8 mouse cellular contexts compared by ENCODE assay signal in the genomic region with DNA sequence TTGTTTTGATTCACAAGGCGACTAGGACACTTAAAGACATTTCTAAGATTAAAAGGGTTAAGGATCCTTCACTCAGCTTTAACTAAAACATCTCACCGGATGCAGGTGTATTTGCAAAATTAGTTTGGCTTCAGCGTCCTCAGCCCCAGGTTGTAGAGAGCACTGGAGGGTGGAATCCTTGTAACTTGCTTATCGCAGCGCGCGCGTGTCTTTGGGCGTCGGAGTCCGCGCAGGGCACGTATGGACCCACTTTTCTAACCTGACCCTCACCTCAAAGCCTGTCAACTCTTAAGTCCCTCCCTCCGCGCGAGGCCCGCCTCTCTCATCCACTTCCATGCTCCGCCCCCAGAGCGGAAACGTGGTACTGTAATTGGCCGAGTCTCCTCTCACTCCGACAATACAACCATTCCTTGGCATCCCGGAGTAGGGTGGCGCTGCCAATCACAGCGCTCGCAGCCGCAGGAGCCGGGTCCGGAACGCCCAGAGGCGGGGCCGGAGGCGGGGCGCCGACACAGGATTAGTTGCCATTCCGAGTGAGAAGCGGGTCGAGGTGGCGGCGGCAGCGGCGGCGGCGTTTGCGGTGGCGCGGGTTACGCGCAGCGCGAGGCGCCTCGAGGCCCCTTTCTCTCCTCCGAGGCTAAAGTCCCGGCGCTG. TPM values are rescaled to one million over a fixed set of nuclear protein-coding genes. Genes with fewer than 3 reads are reported as not detected.
DNase-seq lines count a peak whose midpoint lies in the region; ATAC-seq and TF ChIP-seq lines count a peak whose summit lies in the region.

No protein-coding gene starts in this region.

- no peak for TF ChIP-seq CTCF in lung, adult 2 months (IDR thresholded peaks at IDR 0.05; ENCODE audit: insufficient read depth, low read length)

- intact Hi-C loops in heart, postnatal 25 days (cut with DNase I): loop anchor here (10.0 kb wide), 1 partner anchor 234 kb away; no protein-coding TSS in a partner anchor

- peak; percentile 96 for DNase-seq in ES-E14 (ENCODE audit: low read depth, low spot score)
- DNase-seq in cerebellum, adult 11-12 months: peak; percentile 100
- peak; percentile 99 for DNase-seq in heart, postnatal 25 days (ENCODE audit: low spot score)
- DNase-seq in layer of hippocampus, adult 18-20 months (ENCODE audit: low spot score in 2 of 2): peak; percentile 99 to 100
- peak; percentile 98 for DNase-seq in lung, adult 2 months
- DNase-seq in thymus, adult 18-20 months: peak; percentile 100

- H3K27me3 ChIP-seq in forebrain, embryonic 15.5 days: no peaks in the 10 kb centered on the region

- under 1% methylated on average over 54 of the region's 56 CpGs for WGBS in forebrain, embryonic 15.5 days
- WGBS in lung, adult 2 months: under 1% methylated on average over 56 of the region's 56 CpGs

- peak overlapping the region; percentile 65 for H3K4me2 ChIP-seq in forebrain, embryonic 15.5 days (replicated peaks)

- H3K27ac ChIP-seq in ES-E14 (ENCODE audit: insufficient read depth, low read depth, low read length, poor library complexity, severe bottlenecking): peak overlapping the region; percentile 35; the same call in 1 of the 2 replicates
- peak overlapping the region; percentile 99 for H3K27ac ChIP-seq in forebrain, embryonic 15.5 days (replicated peaks)

- H3K9ac ChIP-seq in ES-E14 (ENCODE audit: insufficient read depth, low read depth, low read length, poor library complexity, severe bottlenecking): peak overlapping the region; percentile 85
- H3K9ac ChIP-seq in forebrain, embryonic 15.5 days (replicated peaks): peak overlapping the region; percentile 95

- peak overlapping the region; percentile 84 to 86 for H3K4me3 ChIP-seq in ES-E14 (ENCODE audit: insufficient read depth in 1 of 2, low read depth in 1 of 2, low read length in 2 of 2, poor library complexity in 1 of 2, severe bottlenecking in 1 of 2)
- peak overlapping the region; percentile 95 for H3K4me3 ChIP-seq in forebrain, embryonic 15.5 days
- peak overlapping the region; percentile 85 for H3K4me3 ChIP-seq in lung, adult 2 months (replicated peaks; ENCODE audit: extremely low read depth, low read depth, low read length)

- peak; percentile 99 for ATAC-seq in forebrain, embryonic 15.5 days (replicated peaks)
- peak; percentile 89 for ATAC-seq in neutrophil, adult 5-6 weeks (ENCODE audit: extremely low read depth, insufficient number of reproducible peaks, low FRiP score, poor library complexity, severe bottlenecking)

- in situ Hi-C loops in ES-E14 (cut with MboI; ENCODE audit: low sequenced_read_pairs in 2 of 2, unreplicated experiment in 2 of 2): no loop called here

- H3K4me1 ChIP-seq in ES-E14 (ENCODE audit: control insufficient read depth in 2 of 2, insufficient read depth in 2 of 2, low read length in 2 of 2, poor library complexity in 1 of 2): 0 out of 4 replicates have a peak, but pooled peaks cover 0 to 2% of the 10 kb centered on the region in 2 experiments
- H3K4me1 ChIP-seq in forebrain, embryonic 15.5 days: peaks cover 36% of the 10 kb centered on the region
- H3K4me1 ChIP-seq in lung, adult 2 months (ENCODE audit: control insufficient read depth, insufficient read depth, low read length): peaks cover 10% of the 10 kb centered on the region

- peak; percentile 72; the same call in 1 of the 2 replicates for TF ChIP-seq POLR2A in lung, adult 2 months (IDR thresholded peaks at IDR 0.05; ENCODE audit: borderline replicate concordance, extremely low read depth, low read depth, low read length)

- no peaks in the 10 kb centered on the region for H3K9me3 ChIP-seq in ES-E14 (ENCODE audit: control insufficient read depth, insufficient read depth, low read depth, low read length)
- H3K9me3 ChIP-seq in forebrain, embryonic 15.5 days: no peaks in the 10 kb centered on the region

- H3K36me3 ChIP-seq in ES-E14 (ENCODE audit: control insufficient read depth, insufficient read depth, low read length, poor library complexity, severe bottlenecking): no peaks in the 10 kb centered on the region
- no peaks in the 10 kb centered on the region for H3K36me3 ChIP-seq in forebrain, embryonic 15.5 days

TF ChIP-seq in ES-E14, 5 proteins besides CTCF, POLR2A, EP300 and RAD21:
- TF ChIP-seq HCFC1 (IDR thresholded peaks at IDR 0.05; ENCODE audit: borderline replicate concordance, insufficient read depth, low read length) (no peak), ZNF384 (IDR thresholded peaks at IDR 0.05; ENCODE audit: low read depth, low read length) (no peak), MAFK (IDR thresholded peaks at IDR 0.05; ENCODE audit: insufficient read depth, low read depth, low read length) (no peak), ZC3H11A (IDR thresholded peaks at IDR 0.05; ENCODE audit: borderline replicate concordance, low read depth, low read length) (no peak), CHD2 (IDR thresholded peaks at IDR 0.05; ENCODE audit: low read depth, low read length) (peak; percentile 76)

RNA-seq across cellular contexts. Expression of a gene that starts 0.4 kb away (rescaled TPM):
- total RNA-seq in ES-E14 (2012; rRNA removed): 0.94 and 1.8 TPM in 2 replicates
- 16.9 and 19.0 TPM in 2 replicates for polyA plus RNA-seq in forebrain, embryonic 15.5 days (2015; fragmentation: Nextera tagmentation; extraction: Ambion mirVana)
- 10 to 100 TPM in 1 of 2 experiments, 1 to 10 TPM in 1; 8.8 to 10.8 TPM for total RNA-seq in heart, postnatal 25 days (2021)
- 100 to 1,000 TPM; 110 to 116 TPM for total RNA-seq in layer of hippocampus, adult 18-20 months (2021)
- polyA plus RNA-seq in lung, adult 2 months (2012; rRNA removed): 6.6 and 13.0 TPM in 2 replicates
- total RNA-seq in neutrophil, adult 5-6 weeks (2017): 37.4 and 41.9 TPM in 2 replicates

Comparison
In these comparisons a context has a peak if more than half of its experiments do, and no peak if none do; other contexts are left out.
1. Peak in every context shown above with its lines: DNase-seq, ATAC-seq, H3K4me3 ChIP-seq and H3K27ac ChIP-seq.